Mouse (Mus musculus) v-Abl transformed pro-B cells (cell line): Measurements from ENCODE around the gene Zfp963.

Experiments used
- in situ Hi-C, 2 experiments: fragments of 400-800 bp; cut with MboI; formaldehyde crosslinking; loops; one replicate each; pipeline ENCODE4 v1.15.1; 2025; ENCODE audit not compliant: unreplicated experiment in 2 of 2

Gene Zfp963

GRCm38 (mm10) chr8:69749544-69750454 lies at the start of gene Zfp963:
Zfp963 (minus strand) TSS chr8:69749970.
- in situ Hi-C loops: no loop called here

GRCm38 (mm10) chr8:69799261-69799660 lies 49.5 kb upstream of the Zfp963 start:
- in situ Hi-C loops: no loop called here

GRCm38 (mm10) chr8:69797661-69798060 lies 47.9 kb upstream of the Zfp963 start:
- in situ Hi-C loops: no loop called here

- in situ Hi-C loops: no loop called here
These were observed 47.1 kb upstream of the Zfp963 start for GRCm38 (mm10) chr8:69796721-69797345.

- in situ Hi-C loops: no loop called here
These were observed 45.1 kb upstream of the Zfp963 start for GRCm38 (mm10) chr8:69794901-69795300.

- in situ Hi-C loops: no loop called here
These were observed 44.3 kb upstream of the Zfp963 start for GRCm38 (mm10) chr8:69794096-69794495.

GRCm38 (mm10) chr8:69793666-69794065 lies 43.9 kb upstream of the Zfp963 start:
- in situ Hi-C loops: no loop called here

- in situ Hi-C loops: no loop called here
These were observed 41.8 kb upstream of the Zfp963 start for GRCm38 (mm10) chr8:69791415-69792068.

- in situ Hi-C loops: no loop called here
These were observed 41.1 kb upstream of the Zfp963 start, which contains the start of the genes Atp13a1 and Zfp866 for GRCm38 (mm10) chr8:69790773-69791367. Atp13a1 (plus strand) TSS chr8:69791163. Zfp866 (minus strand) TSS chr8:69791178.

GRCm38 (mm10) chr8:69790364-69790763 lies 40.6 kb upstream of the Zfp963 start:
- in situ Hi-C loops: no loop called here

GRCm38 (mm10) chr8:69789731-69790130 lies 40.0 kb upstream of the Zfp963 start:
- in situ Hi-C loops: no loop called here

GRCm38 (mm10) chr8:69789105-69789504 lies 39.3 kb upstream of the Zfp963 start:
- in situ Hi-C loops: no loop called here

- in situ Hi-C loops: no loop called here
These were observed 27.3 kb upstream of the Zfp963 start for GRCm38 (mm10) chr8:69777111-69777510.

GRCm38 (mm10) chr8:69775149-69775534 lies 25.4 kb upstream of the Zfp963 start:
- in situ Hi-C loops: no loop called here

GRCm38 (mm10) chr8:69774503-69775148 lies 24.9 kb upstream of the Zfp963 start, which contains the start of gene Gm20422:
Gm20422 (minus strand) TSS chr8:69774886.
- in situ Hi-C loops: no loop called here

GRCm38 (mm10) chr8:69772106-69772505 lies 22.3 kb upstream of the Zfp963 start:
- in situ Hi-C loops: no loop called here

- in situ Hi-C loops: no loop called here
These were observed 21.5 kb upstream of the Zfp963 start for GRCm38 (mm10) chr8:69771221-69771620.

- in situ Hi-C loops: no loop called here
These were observed 12.2 kb upstream of the Zfp963 start for GRCm38 (mm10) chr8:69761814-69762445.

GRCm38 (mm10) chr8:69758316-69758715 lies 8.5 kb upstream of the Zfp963 start:
- in situ Hi-C loops: no loop called here

- in situ Hi-C loops: no loop called here
These were observed 2.7 kb upstream of the Zfp963 start for GRCm38 (mm10) chr8:69752437-69752836.
